Mouse (Mus musculus) neural tube, embryonic 14.5 days (tissue): ENCODE results near the gene Cfap36. TPM values are rescaled to one million over a fixed set of nuclear protein-coding genes. Genes with fewer than 3 reads are reported as not detected.

Experiments
- ATAC-seq: fragments of 200-750 bp; cut with Nextera tagmentation; 2 replicates; pipeline ENCODE4 v1.8.0; 2017; ENCODE audit warnings: low read depth, mild to moderate bottlenecking, moderate TSS enrichment, moderate library complexity
- H3K27ac ChIP-seq: fragments of 300-500 bp; sonication (generic); 2 replicates; pipeline ENCODE4 v1.5.1; 2014; ENCODE audit warnings: low read depth, mild to moderate bottlenecking, control low read depth, low read length, moderate library complexity, mixed read lengths
- H3K27me3 ChIP-seq: fragments of 300-500 bp; sonication (generic); 2 replicates; pipeline ENCODE4 v1.6.1; 2014; ENCODE audit warnings: low read length; ENCODE audit not compliant: control insufficient read depth, insufficient read depth
- H3K36me3 ChIP-seq: fragments of 300-500 bp; sonication (generic); 2 replicates; pipeline ENCODE4 v1.6.1; 2014; ENCODE audit warnings: low read length, mixed read lengths; ENCODE audit not compliant: control insufficient read depth, insufficient read depth
- H3K4me1 ChIP-seq: fragments of 300-500 bp; sonication (generic); 2 replicates; pipeline ENCODE4 v1.6.1; 2014; ENCODE audit warnings: low read length; ENCODE audit not compliant: control insufficient read depth, insufficient read depth
- H3K4me2 ChIP-seq: fragments of 300-500 bp; sonication (generic); 2 replicates; pipeline ENCODE4 v1.6.1; 2014; ENCODE audit warnings: mild to moderate bottlenecking, low read depth, low read length, control low read depth
- H3K4me3 ChIP-seq: fragments of 300-500 bp; sonication (generic); 2 replicates; pipeline ENCODE4 v1.5.1; 2014; ENCODE audit warnings: low read depth, low read length, control low read depth, mixed read lengths
- H3K9ac ChIP-seq: fragments of 300-500 bp; sonication (generic); replicated peaks from 2 replicates; pipeline ENCODE4 v1.6.1; 2014; ENCODE audit warnings: low read depth, mild to moderate bottlenecking, control low read depth, low read length, mixed read lengths
- H3K9me3 ChIP-seq: fragments of 300-500 bp; sonication (generic); 2 replicates; pipeline ENCODE4 v1.6.1; 2016; ENCODE audit warnings: low read length; ENCODE audit not compliant: control insufficient read depth
- WGBS: fragments of 180-500 bp; shearing (Covaris S2); extraction: QIAGEN DNeasy Blood & Tissue Kit; methylation state at CpG from one replicate; pipeline ENCODE4 v1.1.7; 2014; 5-methylcytosine and 5-hydroxymethylcytosine counted together
- polyA plus RNA-seq: library from polyadenylated mRNA; unstranded; fragments of >200 nt; fragmentation: Nextera tagmentation; extraction: Ambion mirVana; gene quantifications from 2 replicates; pipeline ENCODE4 v1.2.1, GENCODE M21; 2014

Cfap36 gene
- polyA plus RNA-seq, 1 experiment from 2014 or later: 141 TPM

GRCm38 (mm10) chr11:29172563-29173124 lies 74.6 kb downstream of the Cfap36 start, which contains the start of gene Ppp4r3b:
Ppp4r3b (plus strand) TSS chr11:29172890.
- Histone ChIP-seq H3K4me3 (peak within 1 kb of the TSS; percentile 98), H3K4me2 (peak within 1 kb of the TSS; percentile 90), H3K27me3 (no peaks in the 10 kb centered on the region), H3K4me1 (peaks cover 11% of the 10 kb centered on the region; the same call in 1 of the 2 replicates), H3K9me3 (no peaks in the 10 kb centered on the region), H3K27ac (peak within 1 kb of the TSS; percentile 98), H3K36me3 (no peaks in the 10 kb centered on the region), H3K9ac (peak within 1 kb of the TSS; percentile 99)
- WGBS: under 1% methylated on average over 46 of the region's 50 CpGs
- peak; percentile 98 for ATAC-seq

GRCm38 (mm10) chr11:29171959-29172391 lies 75.2 kb downstream of the Cfap36 start:
- H3K9ac ChIP-seq: peak overlapping the region; percentile 62
- WGBS: under 1% methylated on average over 34 of the region's 34 CpGs
- no peaks in the 10 kb centered on the region for H3K36me3 ChIP-seq
- H3K27ac ChIP-seq: peak overlapping the region; percentile 98
- H3K4me1 ChIP-seq: peaks cover 11% of the 10 kb centered on the region; the same call in 1 of the 2 replicates
- no peaks in the 10 kb centered on the region for H3K9me3 ChIP-seq
- H3K4me2 ChIP-seq: peak overlapping the region; percentile 90
- H3K27me3 ChIP-seq: no peaks in the 10 kb centered on the region
- peak overlapping the region; percentile 98 for H3K4me3 ChIP-seq
- peak; percentile 39 for ATAC-seq

Other genes starting within 250 kb of the Cfap36 start
- gene Pnpt1, start 116.7 kb downstream of the Cfap36 start, polyA plus RNA-seq: 28.2 and 28.3 TPM in 2 replicates
- gene Ppp4r3b, start 74.5 kb downstream of the Cfap36 start, polyA plus RNA-seq: 62.0 and 77.9 TPM in 2 replicates
- gene Ccdc88a, start 126.2 kb upstream of the Cfap36 start, polyA plus RNA-seq: 68.2 and 75.1 TPM in 2 replicates